Mouse (Mus musculus): Measurements from ENCODE around the gene Smyd3.

DNA sequence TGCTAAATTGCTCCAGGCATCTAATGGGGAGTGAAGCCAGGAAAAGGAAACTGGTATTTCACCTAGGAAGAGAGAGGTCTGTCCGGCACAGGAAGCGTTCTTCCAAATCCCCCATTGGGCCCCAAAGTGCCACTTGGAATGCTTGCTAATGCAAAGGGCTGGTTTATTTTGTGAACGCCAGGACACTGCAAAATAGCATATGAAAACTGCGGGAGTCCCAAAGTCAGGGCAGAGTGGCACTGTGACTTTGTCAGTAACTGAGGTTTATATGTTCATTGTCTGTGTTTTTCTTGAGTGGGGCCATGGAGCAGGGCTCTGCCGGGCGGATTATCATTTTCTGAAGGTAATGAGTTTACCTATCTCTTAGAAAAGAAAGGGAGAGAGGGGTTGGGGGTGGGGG lies 526.8 kb downstream of the Smyd3 start:
- no peak for TF ChIP-seq POLR2A (IDR thresholded peaks at IDR 0.05; ENCODE audit: borderline replicate concordance, low read depth, low read length)
- no peak for TF ChIP-seq CTCF (IDR thresholded peaks at IDR 0.05; ENCODE audit: low read depth, low read length)

All from bone marrow macrophage, adult 2 months (primary cell).